Mouse (Mus musculus) midbrain, embryonic 10.5 days (tissue): ENCODE results near the gene Cngb1. TPM values are rescaled to one million over a fixed set of nuclear protein-coding genes. Genes with fewer than 3 reads are reported as not detected.
A peak's percentile ranks its signal among the peaks of the same experiment; 100 is the strongest.
"Not testable (repeated sequence)": the region's sequence is repeated elsewhere in the genome, so short reads cannot be mapped to it uniquely, and the experiment has no call there.

Experiments used
- DNase-seq: peaks from one replicate; pipeline ENCODE4 v3.0.0-alpha.2; 2017; ENCODE audit warnings: low spot score
- H3K27ac ChIP-seq: fragments of 300-500 bp; sonication (generic); replicated peaks from 2 replicates; pipeline ENCODE4 v1.5.1; 2016; ENCODE audit warnings: mild to moderate bottlenecking
- H3K27me3 ChIP-seq: fragments of 300-500 bp; sonication (generic); 2 replicates; pipeline ENCODE4 v1.6.1; 2016; ENCODE audit warnings: low read depth, mild to moderate bottlenecking; ENCODE audit not compliant: poor library complexity, severe bottlenecking
- H3K36me3 ChIP-seq: fragments of 300-500 bp; sonication (generic); 2 replicates; pipeline ENCODE4 v1.6.1; 2016; ENCODE audit warnings: mild to moderate bottlenecking, moderate library complexity
- H3K4me1 ChIP-seq: fragments of 300-500 bp; sonication (generic); 2 replicates; pipeline ENCODE4 v1.6.1; 2016
- H3K4me3 ChIP-seq: fragments of 300-500 bp; sonication (generic); 2 replicates; pipeline ENCODE4 v1.5.1; 2016; ENCODE audit warnings: mild to moderate bottlenecking, moderate library complexity
- H3K9me3 ChIP-seq: fragments of 300-500 bp; sonication (generic); replicated peaks from 2 replicates; pipeline ENCODE4 v1.6.1; 2016; ENCODE audit warnings: mild to moderate bottlenecking
- WGBS: fragments of 180-500 bp; shearing (Covaris S2); methylation state at CpG from one replicate; pipeline ENCODE4 v1.1.7; 2016; 5-methylcytosine and 5-hydroxymethylcytosine counted together
- polyA plus RNA-seq: library from polyadenylated mRNA; unstranded; fragments of >200 nt; fragmentation: Nextera tagmentation; extraction: Ambion mirVana; gene quantifications from 2 replicates; pipeline ENCODE4 v1.2.1, GENCODE M21; 2016

The Cngb1 gene
- polyA plus RNA-seq, 1 experiment from 2014 or later = not detected

DNA sequence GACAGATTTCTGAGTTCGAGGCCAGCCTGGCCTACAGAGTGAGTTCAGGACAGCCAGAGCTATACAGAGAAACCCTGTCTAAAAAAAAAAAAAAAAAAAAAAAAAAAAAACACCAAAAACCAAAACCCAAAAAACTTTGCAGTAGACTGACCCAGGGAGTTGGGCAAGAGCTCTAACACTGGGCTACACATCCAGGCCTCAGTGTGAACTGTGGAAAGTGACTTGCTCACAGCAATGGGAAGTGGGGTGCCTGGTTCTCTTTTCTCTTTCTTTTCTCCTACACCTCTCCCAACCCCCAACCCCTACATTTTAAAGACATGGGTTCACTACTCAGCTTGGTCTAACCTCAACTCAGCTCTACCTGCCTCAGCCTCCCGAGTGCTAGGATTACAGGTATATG is 44.2 kb downstream of the Cngb1 start:
- H3K36me3 ChIP-seq = no peaks in the 10 kb centered on the region
- H3K4me3 ChIP-seq = no peak overlapping the region
- H3K27me3 ChIP-seq = no peaks in the 10 kb centered on the region
- H3K9me3 ChIP-seq = no peaks in the 10 kb centered on the region
- no peaks in the 10 kb centered on the region for H3K4me1 ChIP-seq
- no peak for DNase-seq
- H3K27ac ChIP-seq = no peak overlapping the region
- 83% methylated on average over 2 of the region's 2 CpGs for WGBS

DNA sequence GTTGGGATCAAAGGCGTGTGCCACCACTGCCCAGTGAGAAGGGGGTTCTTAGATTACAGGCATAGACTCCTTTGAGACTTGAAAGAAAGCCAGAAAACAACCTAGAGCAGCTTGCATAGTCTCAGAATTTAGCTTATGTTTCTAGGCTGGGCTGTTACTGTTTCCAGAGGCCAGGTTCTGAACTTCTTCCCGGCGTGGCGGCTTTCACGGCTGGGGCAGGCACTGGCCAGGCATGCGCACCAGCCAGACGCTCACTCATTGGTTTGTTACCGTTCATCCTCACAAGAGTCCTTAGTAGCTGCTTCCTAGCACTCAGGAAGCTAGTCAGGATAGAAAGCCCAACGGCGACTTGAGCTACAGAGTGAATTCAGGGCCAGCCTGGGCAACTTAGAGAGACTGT is 50.8 kb downstream of the Cngb1 start:
- H3K4me1 ChIP-seq = peaks cover 4% of the 10 kb centered on the region
- H3K9me3 ChIP-seq = no peaks in the 10 kb centered on the region
- H3K27me3 ChIP-seq = no peaks in the 10 kb centered on the region
- no peak overlapping the region for H3K27ac ChIP-seq
- no peaks in the 10 kb centered on the region for H3K36me3 ChIP-seq
- H3K4me3 ChIP-seq = no peak overlapping the region
- no peak for DNase-seq
- WGBS = 83% methylated on average over 10 of the region's 10 CpGs

DNA sequence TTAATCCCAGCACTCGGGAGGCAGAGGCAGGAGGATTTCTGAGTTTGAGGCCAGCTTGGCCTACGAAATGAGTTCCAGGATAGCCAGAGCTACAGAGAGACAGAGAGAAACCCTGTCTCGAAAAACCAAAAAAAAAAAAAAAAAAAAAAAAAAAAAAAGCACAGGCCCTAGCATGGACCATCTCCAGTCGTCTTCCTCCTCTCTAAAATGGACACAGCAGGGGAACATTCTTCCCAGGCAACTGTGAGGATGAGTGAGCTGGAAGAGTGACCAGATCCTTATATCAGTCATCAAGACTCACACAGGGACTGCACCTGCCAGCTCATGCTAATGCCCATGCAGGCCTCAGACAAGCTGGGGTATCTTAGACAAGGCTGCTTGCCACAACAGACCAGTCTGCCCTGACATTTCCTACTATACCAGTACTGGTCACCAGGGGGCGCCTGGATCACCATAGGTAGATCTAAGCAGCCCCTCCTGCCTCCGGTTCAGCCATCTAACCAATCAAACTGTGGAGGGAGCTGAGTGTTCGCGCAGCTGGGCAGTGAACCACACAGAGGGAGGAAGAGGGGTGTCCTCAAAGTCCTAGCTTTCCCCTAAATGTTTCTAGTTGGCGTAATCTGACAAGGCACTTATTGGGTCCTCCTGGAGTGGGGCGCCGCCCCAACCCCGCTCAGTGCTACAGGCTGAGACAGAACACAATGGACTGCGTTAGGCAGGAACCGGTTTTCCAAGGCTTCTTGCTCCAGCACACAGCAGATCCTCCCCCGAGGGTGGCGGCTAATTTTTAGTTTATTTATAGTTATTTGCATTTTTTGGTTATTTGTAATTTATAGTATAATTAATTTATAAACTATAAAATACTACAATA is 51.6 kb downstream of the Cngb1 start:
- peak; percentile 96 for DNase-seq
- H3K9me3 ChIP-seq = no peaks in the 10 kb centered on the region
- peaks cover 4% of the 10 kb centered on the region for H3K4me1 ChIP-seq
- H3K36me3 ChIP-seq = no peaks in the 10 kb centered on the region
- 20% methylated on average over 16 of the region's 16 CpGs for whole genome bisulfite sequencing
- H3K27ac ChIP-seq = peak overlapping the region; percentile 74
- H3K4me3 ChIP-seq = peak overlapping the region; percentile 48
- H3K27me3 ChIP-seq = no peaks in the 10 kb centered on the region

DNA sequence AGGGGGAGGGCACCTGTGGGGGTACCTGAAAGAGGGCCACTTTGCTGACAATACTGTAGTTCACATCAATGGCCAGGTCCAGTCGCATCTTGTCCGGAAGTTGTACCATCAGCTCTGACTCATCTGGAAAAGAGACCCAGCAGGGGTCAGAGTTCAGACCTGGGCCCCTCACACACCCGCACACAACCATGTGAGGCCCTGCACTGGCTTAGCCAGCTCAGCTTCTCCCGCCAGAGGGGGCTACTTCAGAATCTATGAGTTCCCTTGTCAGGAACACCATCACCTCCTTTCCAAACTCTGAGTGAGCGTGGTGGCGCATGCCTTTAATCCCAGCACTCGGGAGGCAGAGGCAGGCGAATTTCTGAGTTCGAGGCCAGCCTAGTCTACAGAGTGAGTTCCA is 54.3 kb downstream of the Cngb1 start:
- Histone ChIP-seq H3K9me3 (no peaks in the 10 kb centered on the region), H3K27ac (no peak overlapping the region), H3K27me3 (no peaks in the 10 kb centered on the region), H3K4me3 (no peak overlapping the region), H3K4me1 (peaks cover 4% of the 10 kb centered on the region), H3K36me3 (no peaks in the 10 kb centered on the region)
- no peak for DNase-seq
- WGBS = 67% methylated on average over 9 of the region's 9 CpGs

DNA sequence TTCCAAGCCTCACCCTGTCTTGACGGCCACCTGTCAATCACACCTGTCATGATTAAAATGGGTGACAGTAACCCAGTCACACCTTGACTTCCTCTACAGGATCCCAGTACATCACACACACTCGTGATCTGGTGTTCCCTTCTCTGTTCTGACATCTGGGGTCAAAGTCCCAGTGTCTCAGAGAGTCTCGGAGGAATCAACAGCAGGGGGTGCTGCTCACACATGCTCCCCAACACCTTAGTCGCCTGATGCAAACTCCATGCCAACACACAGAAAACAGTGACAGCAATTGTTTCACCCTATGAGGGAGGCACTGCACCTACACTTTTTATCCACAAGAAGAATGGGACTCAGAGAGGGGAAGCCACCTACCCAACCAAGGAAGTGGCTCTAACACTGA is 56.5 kb downstream of the Cngb1 start:
- no peak for DNase-seq
- WGBS = 63% methylated on average over 4 of the region's 4 CpGs
- no peaks in the 10 kb centered on the region for H3K27me3 ChIP-seq

DNA sequence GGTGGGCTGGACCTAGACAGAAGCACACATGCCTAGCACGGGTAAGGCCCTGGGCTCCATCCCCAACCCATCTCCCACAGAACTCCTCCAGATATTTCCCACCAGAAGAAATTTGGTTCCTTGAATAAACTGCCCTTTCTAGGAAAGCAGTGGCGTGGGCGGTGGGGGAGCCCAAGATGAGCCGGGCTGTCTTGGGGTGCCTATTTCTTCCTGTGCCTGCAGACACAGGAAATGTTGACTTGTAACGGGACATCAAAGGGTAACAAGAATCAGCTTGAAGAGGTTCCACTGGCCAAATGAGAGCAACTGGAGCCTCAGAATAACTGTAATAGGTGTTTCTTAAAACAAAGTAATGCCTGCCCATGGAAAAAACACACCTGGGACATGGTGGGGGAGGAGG is 59.1 kb downstream of the Cngb1 start:
- no peak for DNase-seq
- no peak overlapping the region for H3K27ac ChIP-seq
- H3K4me3 ChIP-seq = no peak overlapping the region
- no peaks in the 10 kb centered on the region for H3K9me3 ChIP-seq
- H3K27me3 ChIP-seq = no peaks in the 10 kb centered on the region
- H3K4me1 ChIP-seq = peaks cover 12% of the 10 kb centered on the region
- WGBS = 85% methylated on average over 5 of the region's 5 CpGs
- H3K36me3 ChIP-seq = no peaks in the 10 kb centered on the region

More for the DNA sequence above, 56.5 kb downstream of the Cngb1 start:
- Histone ChIP-seq H3K27ac (no peak overlapping the region), H3K36me3 (no peaks in the 10 kb centered on the region), H3K4me3 (no peak overlapping the region), H3K9me3 (no peaks in the 10 kb centered on the region), H3K4me1 (peaks cover 4% of the 10 kb centered on the region)

DNA sequence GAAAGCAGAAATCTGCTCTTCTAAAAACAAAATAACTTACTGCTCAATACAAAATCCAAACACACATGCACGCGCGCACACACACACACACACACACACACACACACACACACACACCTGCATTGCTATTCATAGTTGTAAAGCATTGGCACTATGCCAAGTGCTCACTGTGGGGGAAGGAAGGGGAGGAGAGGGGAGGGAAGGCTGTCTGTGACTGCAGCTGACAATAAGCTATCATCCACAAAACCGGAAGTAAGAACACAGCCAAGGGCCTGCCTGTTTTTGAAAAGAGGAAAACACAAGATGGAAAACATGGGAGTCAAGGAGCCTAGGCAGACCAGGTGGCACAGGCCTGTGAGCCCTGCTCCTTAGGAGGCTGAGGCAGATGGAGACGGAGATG is 61.2 kb downstream of the Cngb1 start:
- DNase-seq = no peak
- H3K4me1 ChIP-seq = peaks cover 8% of the 10 kb centered on the region; the same call in 1 of the 2 replicates
- H3K9me3 ChIP-seq = no peaks in the 10 kb centered on the region
- peak overlapping the region; percentile 23; the same call in 1 of the 2 replicates for H3K27ac ChIP-seq
- H3K27me3 ChIP-seq = no peaks in the 10 kb centered on the region
- H3K4me3 ChIP-seq = no peak overlapping the region
- no peaks in the 10 kb centered on the region for H3K36me3 ChIP-seq
- 90% methylated on average over 5 of the region's 5 CpGs for WGBS

DNA sequence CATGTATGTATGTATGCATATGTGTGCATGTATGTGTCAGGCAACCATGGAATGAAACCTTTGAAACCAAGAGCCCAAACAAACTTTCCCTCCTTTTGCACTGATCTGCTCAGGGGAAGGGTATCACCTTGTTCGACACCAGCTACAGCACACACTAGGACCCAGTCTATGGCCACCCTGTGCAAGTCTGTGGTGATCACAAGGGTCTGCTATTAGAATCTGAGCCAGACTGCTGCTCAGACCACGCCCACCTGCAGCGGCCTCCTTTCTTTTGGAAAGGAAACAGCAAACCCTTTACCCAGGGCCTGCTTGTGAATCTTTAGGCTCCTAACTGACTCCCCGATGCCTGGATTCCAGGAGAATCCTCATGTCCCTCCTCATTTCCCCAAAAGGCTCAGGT is 62.5 kb downstream of the Cngb1 start:
- Histone ChIP-seq H3K27me3 (no peaks in the 10 kb centered on the region), H3K4me3 (no peak overlapping the region), H3K36me3 (no peaks in the 10 kb centered on the region), H3K4me1 (peaks cover 8% of the 10 kb centered on the region; the same call in 1 of the 2 replicates), H3K9me3 (no peaks in the 10 kb centered on the region), H3K27ac (peak overlapping the region; percentile 56; the same call in 1 of the 2 replicates)
- 73% methylated on average over 4 of the region's 4 CpGs for WGBS
- no peak for DNase-seq

DNA sequence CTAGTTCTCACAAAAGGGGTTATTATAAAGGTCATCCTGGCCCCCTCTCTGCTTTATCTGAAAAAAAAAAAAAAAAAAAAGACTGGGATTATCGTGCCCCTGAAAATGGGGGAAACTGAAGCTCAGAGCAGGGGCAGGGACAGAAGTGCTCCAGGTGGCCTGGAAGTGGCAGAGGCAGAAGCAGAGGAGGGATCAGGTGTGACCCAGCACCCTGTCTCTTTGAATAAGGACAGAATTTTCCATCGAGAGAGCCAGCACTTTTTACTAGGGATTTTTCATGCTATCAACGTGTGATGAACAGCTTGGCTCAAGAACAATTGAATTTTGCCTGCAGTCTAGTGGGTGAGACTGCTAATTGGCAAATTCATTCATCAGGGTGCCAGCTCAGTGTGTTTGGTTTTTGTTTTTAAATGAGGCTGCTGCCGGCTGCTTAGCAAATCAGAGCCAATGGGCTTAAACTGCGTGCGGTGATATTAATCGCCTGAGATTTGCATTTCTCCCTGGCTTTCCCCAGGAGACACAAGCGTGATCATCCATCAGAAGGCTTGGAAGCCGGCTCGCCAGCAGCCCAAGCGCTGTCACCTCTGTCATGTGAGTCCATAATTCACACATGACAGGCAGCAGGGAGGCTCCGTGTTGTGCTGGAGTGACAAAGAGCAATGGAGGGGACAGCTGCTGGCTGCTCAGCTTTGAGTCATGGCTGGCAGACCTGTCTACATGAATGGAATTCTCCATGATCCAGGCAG is 63.4 kb downstream of the Cngb1 start:
- WGBS = 74% methylated on average over 12 of the region's 12 CpGs
- DNase-seq = no peak
- Histone ChIP-seq H3K4me3 (no peak overlapping the region), H3K36me3 (no peaks in the 10 kb centered on the region), H3K4me1 (peaks cover 8% of the 10 kb centered on the region; the same call in 1 of the 2 replicates), H3K27me3 (no peaks in the 10 kb centered on the region), H3K27ac (peak overlapping the region; percentile 56; the same call in 1 of the 2 replicates), H3K9me3 (no peaks in the 10 kb centered on the region)

DNA sequence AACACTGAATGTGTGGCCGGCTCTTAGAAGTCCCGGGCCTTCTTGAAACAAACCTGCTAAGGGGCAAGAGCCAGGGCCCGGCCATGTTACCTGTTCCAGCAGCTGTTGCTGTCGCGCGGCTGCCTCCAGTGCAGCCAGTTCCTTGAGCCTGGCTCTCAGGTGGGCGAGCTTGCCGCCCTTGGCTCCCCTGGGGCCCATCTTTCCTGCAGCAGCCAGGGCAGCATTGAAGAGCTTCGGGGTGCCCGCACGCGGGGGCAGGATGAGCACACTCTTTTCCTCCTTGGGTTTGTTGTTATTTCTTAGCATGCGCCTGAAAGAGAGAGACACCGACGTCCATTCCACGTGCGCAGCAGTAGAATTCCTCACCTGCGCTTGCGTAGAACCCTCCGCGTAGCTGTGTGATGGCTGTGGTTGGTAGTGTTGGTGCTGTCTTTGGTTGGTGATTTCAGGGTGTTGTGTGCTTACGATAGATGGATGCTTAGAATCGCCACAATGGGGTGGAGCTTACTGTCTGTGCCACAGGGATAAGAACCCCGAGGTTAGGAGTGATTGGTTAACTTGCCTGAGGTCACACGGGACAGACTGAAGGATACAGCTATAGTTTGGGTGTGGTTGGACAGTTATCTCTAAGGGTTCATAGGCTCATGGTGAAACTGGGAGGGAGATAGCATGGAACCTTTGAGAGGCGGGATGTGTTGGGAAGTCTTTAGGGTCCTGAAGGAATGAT is 64.1 kb downstream of the Cngb1 start:
- WGBS = 91% methylated on average over 26 of the region's 26 CpGs
- Histone ChIP-seq H3K4me3 (no peak overlapping the region), H3K27me3 (no peaks in the 10 kb centered on the region), H3K36me3 (no peaks in the 10 kb centered on the region), H3K9me3 (no peaks in the 10 kb centered on the region), H3K27ac (peak overlapping the region; percentile 47), H3K4me1 (peaks cover 8% of the 10 kb centered on the region; the same call in 1 of the 2 replicates)
- DNase-seq = no peak

DNA sequence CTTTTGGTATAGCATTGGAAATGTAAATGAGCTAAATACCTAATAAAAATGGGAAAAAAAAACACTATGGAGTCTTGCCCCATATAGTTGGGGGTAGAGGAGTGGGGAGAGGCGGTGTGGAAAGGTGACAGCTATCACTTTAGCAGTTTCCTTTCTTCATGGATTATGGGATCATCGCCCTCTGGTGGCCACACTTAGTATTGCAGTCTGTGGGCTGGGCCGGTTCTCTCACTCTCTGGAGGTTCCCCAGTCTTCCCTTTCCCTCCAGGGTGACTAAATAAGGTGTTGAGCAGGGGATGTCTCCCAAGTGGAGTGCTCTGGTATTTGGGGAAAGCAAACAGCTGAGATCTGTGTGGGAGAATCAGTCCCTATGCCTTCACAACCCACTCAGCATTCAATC is 70.7 kb downstream of the Cngb1 start:
- H3K4me1 ChIP-seq = no peaks in the 10 kb centered on the region

DNA sequence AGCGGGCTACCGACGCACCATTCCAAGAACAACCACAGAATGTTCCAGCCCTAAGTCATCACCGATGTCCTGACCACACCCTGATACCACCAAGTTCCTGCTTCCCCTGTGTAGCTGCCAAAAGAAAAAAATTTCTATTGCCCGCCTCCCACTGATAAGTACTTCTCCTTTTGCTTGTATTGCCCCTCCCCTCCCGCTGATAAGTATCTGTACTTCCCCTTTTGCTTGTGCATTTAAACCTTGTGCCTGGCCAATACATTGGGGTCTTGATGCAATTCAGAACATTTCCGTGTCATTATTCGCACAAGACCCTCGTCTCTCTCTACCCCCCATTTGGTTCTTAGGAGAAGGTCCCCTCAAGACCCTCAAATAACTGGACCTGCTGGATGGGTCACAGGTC is 76.3 kb downstream of the Cngb1 start:
- H3K4me3 ChIP-seq, H3K36me3 ChIP-seq, H3K27ac ChIP-seq, H3K9me3 ChIP-seq, H3K27me3 ChIP-seq, H3K4me1 ChIP-seq, DNase-seq: not testable (repeated sequence)
- 95% methylated on average over 9 of the region's 9 CpGs for WGBS

More for the DNA sequence above, 70.7 kb downstream of the Cngb1 start:
- Histone ChIP-seq H3K27me3 (no peaks in the 10 kb centered on the region), H3K27ac (no peak overlapping the region), H3K36me3 (no peaks in the 10 kb centered on the region), H3K9me3 (no peaks in the 10 kb centered on the region), H3K4me3 (no peak overlapping the region)
- 14% methylated on average over 3 of the region's 3 CpGs for WGBS
- DNase-seq = peak; percentile 68
